Mouse (Mus musculus) ES-E14 (cell line): ENCODE data around the gene Cd40. TPM values are rescaled to one million over a fixed set of nuclear protein-coding genes. Genes with fewer than 3 reads are reported as not detected.

ENCODE experiments used
- DNase-seq: peaks from one replicate; pipeline ENCODE4 v3.0.0-alpha.2; 2013; ENCODE audit warnings: low read depth, low spot score
- H3K27ac ChIP-seq: 2 replicates; pipeline ENCODE4 v1.5.1; 2012; ENCODE audit warnings: low read depth, mild to moderate bottlenecking, low read length, moderate library complexity, mixed read lengths; ENCODE audit not compliant: poor library complexity, insufficient read depth, severe bottlenecking
- H3K36me3 ChIP-seq: 2 replicates; pipeline ENCODE4 v1.6.1; 2012; ENCODE audit warnings: mild to moderate bottlenecking, low read length, moderate library complexity, mixed read lengths; ENCODE audit not compliant: control insufficient read depth, poor library complexity, insufficient read depth, severe bottlenecking
- H3K4me1 ChIP-seq, 2 experiments: fragments of 150-350 bp in 1 of 2; sonication (generic) in 1 of 2; 2 replicates each; pipeline ENCODE4 v1.6.1; 2012; ENCODE audit warnings: low read length in 2 of 2, mild to moderate bottlenecking in 1 of 2, mixed read lengths in 1 of 2; ENCODE audit not compliant: control insufficient read depth in 2 of 2, insufficient read depth in 2 of 2, poor library complexity in 1 of 2
- H3K4me3 ChIP-seq, 2 experiments: fragments of 150-350 bp in 1 of 2; sonication (generic) in 1 of 2; 2 replicates each; pipeline ENCODE4 v1.5.1; 2012; ENCODE audit warnings: low read length in 2 of 2, low read depth in 1 of 2, mild to moderate bottlenecking in 1 of 2, mixed read lengths in 1 of 2; ENCODE audit not compliant: insufficient read depth in 1 of 2, poor library complexity in 1 of 2, severe bottlenecking in 1 of 2
- H3K9ac ChIP-seq: 2 replicates; pipeline ENCODE4 v1.6.1; 2012; ENCODE audit warnings: low read depth, mild to moderate bottlenecking, low read length, mixed read lengths; ENCODE audit not compliant: poor library complexity, insufficient read depth, severe bottlenecking
- H3K9me3 ChIP-seq: fragments of 150-350 bp; sonication (generic); 2 replicates; pipeline ENCODE4 v1.6.1; 2012; ENCODE audit warnings: low read depth, mild to moderate bottlenecking, low read length; ENCODE audit not compliant: control insufficient read depth, insufficient read depth
- CHD2 ChIP-seq: IDR thresholded peaks from 2 replicates; pipeline ENCODE4 v1.6.1; 2014; ENCODE audit warnings: mild to moderate bottlenecking, low read depth, low read length, inconsistent platforms
- HCFC1 ChIP-seq: IDR thresholded peaks from 2 replicates; pipeline ENCODE4 v1.6.1; 2012; ENCODE audit warnings: low read length, inconsistent platforms, borderline replicate concordance; ENCODE audit not compliant: insufficient read depth
- MAFK ChIP-seq: IDR thresholded peaks from 2 replicates; pipeline ENCODE4 v1.6.1; 2014; ENCODE audit warnings: mild to moderate bottlenecking, low read depth, low read length, inconsistent platforms; ENCODE audit not compliant: insufficient read depth
- ZC3H11A ChIP-seq: IDR thresholded peaks from 2 replicates; pipeline ENCODE4 v1.6.1; 2012; ENCODE audit warnings: low read depth, mild to moderate bottlenecking, inconsistent platforms, low read length, borderline replicate concordance
- ZNF384 ChIP-seq: IDR thresholded peaks from 2 replicates; pipeline ENCODE4 v1.6.1; 2012; ENCODE audit warnings: low read depth, low read length, inconsistent platforms
- in situ Hi-C, 2 experiments: fragments of 600-800 bp; cut with MboI; formaldehyde crosslinking; loops; one replicate each; pipeline ENCODE4 v1.15.1; 2025; ENCODE audit warnings: low sequenced_read_pairs in 2 of 2, inconsistent platforms in 1 of 2; ENCODE audit not compliant: unreplicated experiment in 2 of 2
- total RNA-seq: library from RNA; depleted of rRNA; stranded (reverse); fragments of 300-350 nt; gene quantifications from 2 replicates; pipeline ENCODE4 v1.2.3, GENCODE M21; 2012

Cd40 gene
- total RNA-seq, 1 experiment, result 5.7 TPM

- no peaks in the 10 kb centered on the region for H3K4me1 ChIP-seq
- no peaks in the 10 kb centered on the region for H3K36me3 ChIP-seq
- H3K9me3 ChIP-seq, result no peaks in the 10 kb centered on the region
- H3K4me3 ChIP-seq, result no peak overlapping the region
- no peak overlapping the region for H3K27ac ChIP-seq
- no peak for DNase-seq
- TF ChIP-seq HCFC1 (no peak), CHD2 (no peak), ZNF384 (no peak), MAFK (no peak), ZC3H11A (no peak)
- in situ Hi-C loops, result no loop called here
- H3K9ac ChIP-seq, result no peak overlapping the region
Observed at GRCm38 (mm10) chr2:165042126-165042525, 13.3 kb upstream of the Cd40 start.

- H3K4me3 ChIP-seq, result no peak overlapping the region
Observed at GRCm38 (mm10) chr2:165043090-165043636, 12.3 kb upstream of the Cd40 start.

GRCm38 (mm10) chr2:165043729-165044128 is 11.7 kb upstream of the Cd40 start:
- no peak overlapping the region for H3K4me3 ChIP-seq
- in situ Hi-C loops, result no loop called here
- H3K9ac ChIP-seq, result no peak overlapping the region
- no peak for DNase-seq
- no peak overlapping the region for H3K27ac ChIP-seq
- no peak for TF ChIP-seq HCFC1
- no peak for TF ChIP-seq CHD2
- TF ChIP-seq MAFK, result no peak
- no peaks in the 10 kb centered on the region for H3K36me3 ChIP-seq
- H3K4me1 ChIP-seq, result no peaks in the 10 kb centered on the region
- no peaks in the 10 kb centered on the region for H3K9me3 ChIP-seq

More at GRCm38 (mm10) chr2:165043090-165043636, 12.3 kb upstream of the Cd40 start:
- Histone ChIP-seq H3K27ac (no peak overlapping the region), H3K9ac (no peak overlapping the region), H3K36me3 (no peaks in the 10 kb centered on the region), H3K4me1 (no peaks in the 10 kb centered on the region), H3K9me3 (no peaks in the 10 kb centered on the region)
- no peak for TF ChIP-seq ZNF384
- no peak for TF ChIP-seq ZC3H11A
- TF ChIP-seq HCFC1, result no peak
- TF ChIP-seq CHD2, result no peak
- TF ChIP-seq MAFK, result no peak
- in situ Hi-C loops, result no loop called here
- no peak for DNase-seq

GRCm38 (mm10) chr2:165049044-165049443 is 6.4 kb upstream of the Cd40 start:
- in situ Hi-C loops, result no loop called here
- H3K27ac ChIP-seq, result no peak overlapping the region
- no peak for DNase-seq
- no peaks in the 10 kb centered on the region for H3K36me3 ChIP-seq
- H3K4me3 ChIP-seq, result no peak overlapping the region
- TF ChIP-seq ZNF384, result no peak
- TF ChIP-seq ZC3H11A, result no peak
- TF ChIP-seq HCFC1, result no peak
- TF ChIP-seq MAFK, result no peak
- no peak for TF ChIP-seq CHD2
- H3K9me3 ChIP-seq, result no peaks in the 10 kb centered on the region
- H3K9ac ChIP-seq, result no peak overlapping the region
- no peaks in the 10 kb centered on the region for H3K4me1 ChIP-seq
